Mouse (Mus musculus) heart, postnatal 0 days (tissue): Measurements from ENCODE around the gene Erfe. TPM values are rescaled to one million over a fixed set of nuclear protein-coding genes. Genes with fewer than 3 reads are reported as not detected.

Experiments
- ATAC-seq: fragments of 200-750 bp; cut with Nextera tagmentation; 2 replicates; pipeline ENCODE4 v1.8.0; 2017; ENCODE audit warnings: low read depth, moderate number of reproducible peaks, moderate library complexity; ENCODE audit not compliant: insufficient read depth
- DNase-seq: peaks from one replicate; pipeline ENCODE4 v3.0.0-alpha.2; 2016; ENCODE audit warnings: low spot score
- H3K27ac ChIP-seq: fragments of 300-500 bp; sonication (generic); 2 replicates; pipeline ENCODE4 v1.5.1; 2014; ENCODE audit warnings: low read depth, mild to moderate bottlenecking
- H3K27me3 ChIP-seq: fragments of 300-500 bp; sonication (generic); 2 replicates; pipeline ENCODE4 v1.6.1; 2014; ENCODE audit warnings: low read length, mixed read lengths; ENCODE audit not compliant: control insufficient read depth, insufficient read depth
- H3K36me3 ChIP-seq: fragments of 300-500 bp; sonication (generic); replicated peaks from 2 replicates; pipeline ENCODE4 v1.6.1; 2014; ENCODE audit warnings: low read length, mixed read lengths; ENCODE audit not compliant: control insufficient read depth, insufficient read depth
- H3K4me1 ChIP-seq: fragments of 300-500 bp; sonication (generic); 2 replicates; pipeline ENCODE4 v1.6.1; 2014; ENCODE audit warnings: antibody characterized with exemption; ENCODE audit not compliant: control insufficient read depth, insufficient read depth
- H3K4me2 ChIP-seq: fragments of 300-500 bp; sonication (generic); 2 replicates; pipeline ENCODE4 v1.6.1; 2014; ENCODE audit warnings: low read depth, mild to moderate bottlenecking, low read length, moderate library complexity
- H3K4me3 ChIP-seq: fragments of 300-500 bp; sonication (generic); 2 replicates; pipeline ENCODE4 v1.5.1; 2014; ENCODE audit warnings: low read depth, low read length
- H3K9ac ChIP-seq: fragments of 300-500 bp; sonication (generic); replicated peaks from 2 replicates; pipeline ENCODE4 v1.6.1; 2014; ENCODE audit warnings: low read depth, low read length, mixed read lengths
- H3K9me3 ChIP-seq: fragments of 300-500 bp; sonication (generic); replicated peaks from 2 replicates; pipeline ENCODE4 v1.6.1; 2016; ENCODE audit warnings: low read length; ENCODE audit not compliant: control insufficient read depth
- CTCF ChIP-seq: IDR thresholded peaks from 2 replicates; pipeline ENCODE4 v1.5.1; 2016; ENCODE audit warnings: antibody characterized with exemption, control low read depth, low read depth
- EP300 ChIP-seq: IDR thresholded peaks from 2 replicates; pipeline ENCODE4 v1.6.1; 2016; ENCODE audit warnings: antibody characterized with exemption, low read depth
- WGBS: fragments of 180-500 bp; shearing (Covaris S2); extraction: QIAGEN DNeasy Blood & Tissue Kit; methylation state at CpG from one replicate; pipeline ENCODE4 v1.1.7; 2014; 5-methylcytosine and 5-hydroxymethylcytosine counted together
- polyA plus RNA-seq: library from polyadenylated mRNA; unstranded; fragments of >200 nt; fragmentation: Nextera tagmentation; extraction: Ambion mirVana; gene quantifications from 2 replicates; pipeline ENCODE4 v1.2.1, GENCODE M21; 2015
- total RNA-seq: library from RNA; depleted of rRNA; stranded (reverse); fragments of >200 nt; gene quantifications from 2 replicates; pipeline ENCODE4 v1.2.3, GENCODE M21; 2014; ENCODE audit warnings: low replicate concordance

The Erfe gene
- total and polyA plus RNA-seq, 2 experiments from 2014 or later: 0.19 to 0.40 TPM

DNA sequence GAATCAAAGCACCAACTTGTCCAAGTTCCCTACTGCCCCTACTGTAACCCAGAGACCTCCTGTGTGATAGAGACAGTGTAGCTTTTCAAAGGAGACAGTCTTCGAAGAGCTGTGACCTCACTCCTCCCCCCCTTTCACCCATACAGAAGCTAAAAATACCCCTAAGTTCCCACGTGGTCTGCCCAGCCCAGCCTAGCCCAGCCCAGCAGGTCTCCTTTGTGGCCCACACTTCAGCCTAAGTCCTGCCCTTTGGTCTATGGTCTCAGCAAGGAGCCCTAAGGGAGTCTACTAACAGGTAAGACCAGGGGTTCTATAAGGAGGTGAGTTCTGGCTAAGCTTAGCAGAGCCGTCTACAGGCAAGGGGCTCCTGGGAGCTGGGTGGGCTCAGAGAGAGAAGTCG, 15.4 kb upstream of the Erfe start, which contains the start of gene Klhl30:
Gene Klhl30 (plus strand): TSS at position 176 of the 400 bp plus-strand sequence.
- no peaks in the 10 kb centered on the region for H3K9me3 ChIP-seq
- WGBS: 17% methylated on average over 4 of the region's 4 CpGs
- no peak for TF ChIP-seq CTCF
- TF ChIP-seq EP300: no peak
- H3K9ac ChIP-seq: peak within 1 kb of the TSS; percentile 64
- ATAC-seq (peak; percentile 91), DNase-seq (peak; percentile 88)
- peaks cover 14% of the 10 kb centered on the region for H3K4me1 ChIP-seq
- peak within 1 kb of the TSS; percentile 91 for H3K27ac ChIP-seq
- peaks cover 6% of the 10 kb centered on the region for H3K27me3 ChIP-seq
- peak within 1 kb of the TSS; percentile 70 for H3K4me2 ChIP-seq
- peak within 1 kb of the TSS; percentile 43 for H3K4me3 ChIP-seq
- H3K36me3 ChIP-seq: 0 out of 2 replicates have a peak, but pooled peaks cover 17% of the 10 kb centered on the region

- WGBS: 40% methylated on average over 3 of the region's 3 CpGs
- peak overlapping the region; percentile 91 for H3K27ac ChIP-seq
- ATAC-seq: peak; percentile 55
Measured at GRCm38 (mm10) chr1:91351249-91351648, 15.0 kb upstream of the Erfe start.

GRCm38 (mm10) chr1:91352277-91352676, 14.0 kb upstream of the Erfe start:
- DNase-seq (no peak), ATAC-seq (no peak)
- no peak overlapping the region for H3K9ac ChIP-seq
- TF ChIP-seq EP300: no peak
- TF ChIP-seq CTCF: no peak
- no peaks in the 10 kb centered on the region for H3K9me3 ChIP-seq
- no peak overlapping the region for H3K4me3 ChIP-seq
- H3K27ac ChIP-seq: no peak overlapping the region
- peaks cover 14% of the 10 kb centered on the region for H3K4me1 ChIP-seq
- H3K27me3 ChIP-seq: no peaks in the 10 kb centered on the region
- WGBS: 87% methylated on average over 2 of the region's 2 CpGs
- H3K4me2 ChIP-seq: peak overlapping the region; percentile 41
- 0 out of 2 replicates have a peak, but pooled peaks cover 24% of the 10 kb centered on the region for H3K36me3 ChIP-seq

More at GRCm38 (mm10) chr1:91351249-91351648, 15.0 kb upstream of the Erfe start:
- Histone ChIP-seq H3K9ac (peak overlapping the region; percentile 64), H3K36me3 (0 out of 2 replicates have a peak, but pooled peaks cover 17% of the 10 kb centered on the region), H3K4me1 (peaks cover 14% of the 10 kb centered on the region), H3K27me3 (peaks cover 2% of the 10 kb centered on the region; the same call in 1 of the 2 replicates), H3K4me3 (peak overlapping the region; percentile 43), H3K4me2 (peak overlapping the region; percentile 70), H3K9me3 (no peaks in the 10 kb centered on the region)
- no peak; the same call in 1 of the 2 replicates for TF ChIP-seq EP300
- TF ChIP-seq CTCF: no peak
- peak; percentile 43 for DNase-seq

DNA sequence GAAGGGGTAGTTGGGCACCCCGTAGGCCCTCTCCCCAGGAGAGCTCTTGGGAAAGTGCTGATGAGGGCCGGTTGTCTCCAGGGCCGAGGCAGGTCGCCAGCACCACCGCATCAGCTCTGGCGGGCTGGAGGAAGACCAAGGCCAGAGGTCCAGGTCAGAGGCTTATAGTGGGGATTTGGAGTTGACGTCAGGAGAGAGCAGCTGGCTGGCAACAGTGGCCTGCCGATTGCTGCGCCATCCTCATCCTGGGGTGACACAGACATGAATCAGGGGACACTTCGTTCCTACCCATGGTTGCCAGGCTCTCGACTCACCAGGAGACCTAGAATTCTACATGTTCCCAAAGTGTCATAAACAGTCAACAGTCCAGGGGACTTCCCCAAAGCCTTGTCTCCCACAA, 10.1 kb upstream of the Erfe start:
- Histone ChIP-seq H3K27me3 (no peaks in the 10 kb centered on the region), H3K9me3 (no peaks in the 10 kb centered on the region), H3K9ac (no peak overlapping the region), H3K4me1 (peaks cover 4% of the 10 kb centered on the region; the same call in 1 of the 2 replicates), H3K4me3 (no peak overlapping the region), H3K4me2 (no peak overlapping the region), H3K36me3 (peaks cover 37% of the 10 kb centered on the region), H3K27ac (no peak overlapping the region)
- no peak for ATAC-seq
- WGBS: 73% methylated on average over 11 of the region's 11 CpGs
- no peak for DNase-seq
- TF ChIP-seq EP300 (no peak), CTCF (no peak)

GRCm38 (mm10) chr1:91362113-91362512, 4.1 kb upstream of the Erfe start:
- no peaks in the 10 kb centered on the region for H3K27me3 ChIP-seq
- no peak for ATAC-seq
- peaks cover 32% of the 10 kb centered on the region for H3K36me3 ChIP-seq
- H3K4me2 ChIP-seq: no peak overlapping the region
- H3K27ac ChIP-seq: no peak overlapping the region
- TF ChIP-seq CTCF (no peak), EP300 (no peak)
- 75% methylated on average over 5 of the region's 5 CpGs for WGBS
- DNase-seq: no peak
- H3K4me1 ChIP-seq: peaks cover 12% of the 10 kb centered on the region
- H3K9ac ChIP-seq: no peak overlapping the region
- no peak overlapping the region for H3K4me3 ChIP-seq
- no peaks in the 10 kb centered on the region; the same call in 1 of the 2 replicates for H3K9me3 ChIP-seq
